Mouse (Mus musculus): ENCODE results near the gene Anxa2. TPM values are rescaled to one million over a fixed set of nuclear protein-coding genes. Genes with fewer than 3 reads are reported as not detected.

The Anxa2 gene
- 10 to 100 TPM; 12.0 to 19.0 (median 15.6) TPM for total RNA-seq (2022)

DNA sequence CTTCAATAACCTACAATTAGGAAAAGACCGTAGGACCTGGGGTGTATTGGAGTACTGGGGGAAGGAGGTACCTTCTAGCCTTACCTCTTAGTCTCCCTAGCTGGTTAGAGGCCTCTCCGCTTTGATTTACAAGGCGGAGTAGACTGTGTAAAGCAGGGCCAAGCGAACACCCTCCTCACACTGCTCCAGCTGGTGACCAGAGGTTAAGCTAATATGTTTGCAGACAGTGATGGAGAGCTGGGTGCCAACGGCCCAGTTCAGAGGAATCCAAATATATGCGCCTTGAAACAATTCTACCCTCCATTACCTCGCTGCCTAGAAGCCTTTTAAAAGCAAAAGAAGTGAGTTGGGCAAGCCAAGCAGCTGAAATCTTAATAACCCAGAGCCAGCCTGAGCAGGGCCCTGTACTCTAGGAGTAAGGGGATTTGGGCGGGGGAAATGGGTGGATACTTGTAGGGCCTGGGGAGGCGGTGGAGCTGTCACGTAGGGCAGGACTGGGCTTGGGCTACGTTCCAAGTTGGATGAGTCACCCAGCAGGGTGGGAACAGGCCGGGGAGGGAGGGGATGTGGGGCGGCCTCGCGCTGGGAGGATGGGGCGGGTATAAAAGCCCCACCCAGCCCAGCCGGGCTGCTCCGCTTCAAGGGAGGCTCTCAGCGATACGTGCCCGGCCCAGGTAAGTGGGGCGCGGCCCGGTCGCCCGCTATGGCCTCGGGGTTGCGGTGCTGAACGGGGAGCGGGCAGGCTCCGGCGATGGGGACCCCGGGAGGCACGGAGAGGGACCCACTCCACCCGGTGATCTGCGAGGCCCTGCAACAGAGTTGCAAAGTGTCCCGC lies at the start of gene Anxa2:
Anxa2 (plus strand) TSS at position 555 of the 835 bp plus-strand sequence.
- no peak for DNase-seq (ENCODE audit: low spot score in 2 of 2)

DNA sequence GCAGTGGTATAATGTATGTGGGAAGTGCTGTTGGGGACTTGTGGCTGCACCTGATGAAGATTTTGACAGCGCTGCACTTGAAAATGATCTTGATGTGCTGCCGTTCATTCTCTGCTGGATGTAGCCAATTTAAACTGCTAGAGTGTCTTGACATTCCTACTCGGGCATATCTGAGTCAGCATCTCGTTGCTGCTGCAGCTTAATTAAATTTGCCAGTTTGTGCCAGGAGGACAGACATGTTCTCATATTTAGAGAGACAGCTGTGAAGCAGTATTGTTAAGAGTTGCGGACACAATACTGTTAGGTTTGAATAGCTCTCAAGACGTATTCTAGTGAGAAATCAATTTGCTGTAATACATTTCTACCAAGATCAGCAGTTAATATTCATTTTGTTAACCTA lies 48.7 kb upstream of the Anxa2 start:
- no peak for DNase-seq (ENCODE audit: low spot score in 2 of 2)

DNA sequence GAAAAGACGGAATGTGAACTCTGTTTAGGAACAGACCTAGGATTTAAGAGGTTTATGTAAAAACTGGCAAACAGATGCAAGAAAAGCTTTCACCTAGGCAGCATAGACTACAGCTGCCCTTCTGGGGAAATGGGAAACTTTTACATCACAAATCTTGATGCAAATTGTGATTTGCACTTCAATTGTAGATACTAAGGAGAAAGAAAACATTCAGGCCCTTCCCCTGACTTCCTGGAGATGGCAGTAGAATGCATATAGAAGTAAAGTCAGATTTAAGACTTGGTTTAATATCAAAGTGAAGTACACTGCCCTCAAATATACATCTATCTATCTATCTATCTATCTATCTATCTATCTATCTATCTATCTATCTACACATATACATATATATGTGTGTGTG lies 33.9 kb upstream of the Anxa2 start:
- DNase-seq (ENCODE audit: low spot score in 2 of 2): no peak

DNA sequence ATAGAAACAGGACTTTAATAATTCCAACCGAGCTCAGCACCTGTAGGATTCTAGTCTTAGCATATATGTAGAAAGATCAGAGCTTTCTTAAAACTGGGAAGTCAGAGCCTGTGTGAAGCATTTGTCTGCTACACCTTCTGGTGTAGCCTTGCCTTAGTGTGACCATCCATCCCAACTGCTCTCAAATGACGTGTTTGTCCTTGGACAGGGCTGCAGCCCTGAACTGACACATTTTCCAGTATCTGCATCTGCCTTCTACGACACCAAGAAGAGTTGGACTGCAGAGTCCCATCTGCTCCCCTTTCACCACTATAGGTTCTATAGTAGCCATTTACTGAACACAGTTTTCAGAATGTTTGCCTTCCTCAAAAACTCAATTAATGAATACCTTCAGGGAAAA lies 22.9 kb upstream of the Anxa2 start:
- no peak for DNase-seq (ENCODE audit: low spot score in 2 of 2)

DNA sequence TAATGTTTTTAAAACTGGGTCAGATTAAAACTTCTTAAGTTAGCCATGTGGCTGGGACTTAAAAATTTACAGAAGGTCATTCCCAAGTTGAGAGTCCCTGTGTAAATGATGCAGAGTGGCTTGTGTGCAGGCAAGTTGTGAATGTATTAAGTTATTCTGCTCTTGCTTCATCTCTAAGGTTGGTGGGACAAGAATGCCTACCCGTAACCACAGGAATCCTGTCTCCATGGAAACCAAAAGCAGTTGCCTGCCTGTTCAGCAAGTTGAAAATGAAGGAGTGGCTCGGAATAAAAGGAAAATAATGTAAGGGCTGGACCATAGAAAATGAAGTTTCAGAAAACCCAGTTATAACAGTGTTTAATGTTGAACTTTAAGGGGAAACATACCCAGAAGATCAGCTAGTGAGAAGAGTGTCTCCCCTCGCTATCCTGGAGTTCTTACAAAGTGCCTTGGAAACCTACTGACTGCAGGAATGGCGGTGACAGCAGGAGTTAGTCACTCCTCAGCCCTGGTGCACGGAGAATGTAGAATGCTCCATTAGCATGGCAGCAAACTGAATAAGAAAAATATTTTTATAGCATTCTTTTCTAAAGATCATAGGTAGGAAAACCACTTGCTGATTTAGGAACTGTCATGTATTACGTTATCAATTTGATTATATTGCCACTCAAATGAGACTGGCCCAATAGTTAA lies 21.4 kb upstream of the Anxa2 start:
- DNase-seq (ENCODE audit: low spot score in 2 of 2): no peak

DNA sequence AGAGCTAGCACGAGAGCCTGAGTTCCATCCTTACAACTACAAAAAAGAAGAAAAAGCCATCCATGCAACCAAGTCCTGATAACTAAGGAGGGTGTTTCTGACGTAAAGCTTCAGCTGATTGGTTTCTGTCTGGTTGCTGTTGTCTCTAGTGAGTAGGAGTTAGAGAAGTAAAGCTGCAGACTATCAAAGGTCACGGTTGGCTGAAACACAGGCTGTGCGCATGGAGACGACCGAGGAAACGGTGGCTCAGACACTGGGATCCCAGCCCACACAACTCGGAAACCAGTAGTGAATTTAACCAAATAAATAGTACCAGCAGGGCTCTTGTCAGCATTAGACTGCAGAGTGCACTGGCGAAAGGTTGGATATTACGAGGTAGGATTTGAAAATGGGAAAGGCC lies 18.2 kb upstream of the Anxa2 start:
- DNase-seq (ENCODE audit: low spot score in 2 of 2): no peak

DNA sequence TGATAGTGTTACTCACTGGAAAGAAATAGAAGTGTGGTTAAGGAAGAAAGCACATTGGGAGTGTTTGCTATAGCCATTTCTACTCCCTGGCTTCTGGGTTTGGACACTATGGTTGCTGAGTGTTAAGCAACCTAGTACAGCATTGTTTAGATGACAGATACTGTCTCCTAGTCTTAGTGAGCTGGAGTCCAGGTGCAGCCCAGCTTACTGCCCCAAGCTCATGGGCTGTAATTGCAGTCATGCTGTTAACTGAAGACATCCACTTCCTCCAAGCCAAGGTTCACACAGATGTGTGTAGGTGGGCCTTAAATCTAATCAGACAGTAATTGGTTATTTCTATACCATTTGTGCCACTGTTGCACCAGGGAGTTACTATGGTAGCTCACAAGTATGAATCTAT lies 17.8 kb upstream of the Anxa2 start:
- DNase-seq (ENCODE audit: low spot score in 2 of 2): no peak

DNA sequence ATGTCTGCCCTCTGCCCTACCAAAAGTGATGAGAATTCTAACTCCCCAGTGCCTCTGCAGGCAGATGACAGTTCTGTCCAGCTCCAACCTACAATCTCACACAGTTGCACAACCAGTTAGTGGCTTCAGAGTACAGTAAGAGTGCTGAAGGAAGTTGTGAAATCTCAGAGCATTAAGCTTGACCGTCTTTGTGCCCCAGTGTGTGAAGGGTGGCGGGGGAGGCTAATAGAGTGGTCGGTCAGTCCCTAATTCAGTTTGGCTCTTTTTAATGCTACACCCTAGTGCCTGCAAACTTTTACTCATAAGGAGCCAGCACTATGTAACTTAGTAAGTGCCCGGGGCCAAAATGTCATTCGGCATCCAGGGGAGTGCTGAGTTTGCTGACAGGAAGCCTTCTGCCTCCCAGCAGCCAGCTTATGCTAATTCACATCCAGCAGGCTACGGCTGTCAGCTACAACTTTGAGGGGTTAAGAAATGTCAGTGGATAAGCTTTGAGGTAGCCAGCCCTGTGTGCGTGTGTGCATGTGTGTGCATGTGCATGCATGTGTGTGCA lies 13.5 kb upstream of the Anxa2 start:
- DNase-seq (ENCODE audit: low spot score in 2 of 2): no peak

DNA sequence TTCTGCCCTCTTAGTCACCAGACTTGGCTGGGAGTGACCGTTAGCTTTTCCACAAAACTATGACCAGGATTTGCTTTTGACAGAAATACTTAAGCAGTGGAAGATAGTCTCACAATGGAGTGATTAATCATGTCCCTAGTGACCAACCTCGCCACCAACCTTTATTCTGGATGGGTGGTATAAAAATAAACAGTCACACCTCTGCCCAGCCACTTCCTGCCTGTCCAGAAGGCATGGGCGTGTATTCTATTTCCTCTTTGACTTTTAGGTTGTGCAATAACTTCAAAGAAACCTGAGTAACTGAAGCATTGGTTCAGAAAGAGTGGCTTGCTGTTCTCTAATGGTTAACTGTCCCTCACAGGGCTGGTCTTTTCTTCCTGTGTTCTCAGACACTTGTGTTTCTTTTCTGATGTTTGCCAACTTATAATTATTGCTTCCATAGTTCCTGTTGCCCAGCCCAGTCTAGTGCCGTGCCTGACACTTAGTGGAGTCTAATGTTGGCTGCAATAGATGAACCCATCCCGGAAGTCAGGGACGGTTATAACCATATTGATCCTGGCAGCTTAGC lies 10.9 kb upstream of the Anxa2 start:
- DNase-seq (ENCODE audit: low spot score in 2 of 2): no peak

DNA sequence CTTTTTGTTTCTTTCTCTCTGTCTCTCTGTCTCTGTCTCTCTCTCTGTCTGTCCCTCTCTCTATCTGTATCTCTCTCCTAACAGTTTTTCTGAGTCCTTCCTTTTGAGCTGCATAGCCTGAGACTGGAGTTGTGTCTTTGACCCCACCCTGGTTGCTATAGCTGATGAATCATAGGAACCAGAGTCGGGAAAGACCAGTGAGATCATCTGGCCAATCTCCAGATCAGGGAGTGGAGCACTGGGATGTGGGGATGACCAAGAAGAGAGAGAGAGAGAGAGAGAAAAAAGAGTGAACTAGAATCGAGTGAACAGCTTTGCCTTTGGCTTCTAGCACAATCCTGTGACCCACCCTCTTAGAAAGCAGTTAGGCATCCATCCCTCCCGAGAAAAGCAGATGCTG lies 10.2 kb upstream of the Anxa2 start:
- no peak for DNase-seq (ENCODE audit: low spot score in 2 of 2)

DNA sequence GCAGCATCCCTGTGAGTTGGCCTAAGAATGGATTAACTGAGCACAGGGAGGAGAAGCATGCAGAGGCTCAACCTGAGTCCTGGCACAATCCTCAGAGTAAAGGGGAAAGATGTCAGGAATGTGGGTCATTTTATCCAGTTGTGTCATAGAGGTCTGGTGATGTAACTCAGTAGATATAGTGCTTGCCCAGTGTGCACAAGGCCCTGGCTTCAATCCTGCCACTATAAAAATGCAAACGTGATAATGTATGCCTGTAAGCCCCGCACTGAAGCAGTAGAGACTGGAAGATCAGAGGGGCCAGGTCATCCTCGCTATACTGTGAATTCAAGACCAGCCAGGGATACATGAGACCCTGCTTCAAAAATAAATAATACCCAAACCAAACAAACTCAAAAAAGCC lies 4.6 kb upstream of the Anxa2 start:
- no peak for DNase-seq (ENCODE audit: low spot score in 2 of 2)

DNA sequence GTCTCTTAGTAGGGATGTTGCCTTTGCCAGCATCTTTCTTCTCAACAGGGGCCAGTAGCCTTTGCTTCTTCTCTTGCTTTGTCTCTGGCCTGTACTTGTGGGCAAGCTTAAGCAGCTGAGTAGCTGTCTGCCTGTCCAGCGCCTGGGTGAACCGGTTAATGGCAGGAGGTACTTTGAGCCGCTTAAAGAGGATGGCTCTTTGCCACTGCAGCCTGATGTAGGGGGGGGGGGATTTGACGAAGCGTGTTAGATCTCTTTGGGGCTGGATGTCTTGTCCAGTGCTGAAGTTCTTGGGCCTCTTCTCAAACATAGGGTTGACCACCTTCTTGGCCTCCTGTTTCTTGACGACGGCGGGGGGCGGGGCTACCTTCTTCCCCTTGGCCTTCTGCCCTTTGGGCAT lies 2.8 kb upstream of the Anxa2 start:
- DNase-seq (ENCODE audit: low spot score in 2 of 2): no peak

DNA sequence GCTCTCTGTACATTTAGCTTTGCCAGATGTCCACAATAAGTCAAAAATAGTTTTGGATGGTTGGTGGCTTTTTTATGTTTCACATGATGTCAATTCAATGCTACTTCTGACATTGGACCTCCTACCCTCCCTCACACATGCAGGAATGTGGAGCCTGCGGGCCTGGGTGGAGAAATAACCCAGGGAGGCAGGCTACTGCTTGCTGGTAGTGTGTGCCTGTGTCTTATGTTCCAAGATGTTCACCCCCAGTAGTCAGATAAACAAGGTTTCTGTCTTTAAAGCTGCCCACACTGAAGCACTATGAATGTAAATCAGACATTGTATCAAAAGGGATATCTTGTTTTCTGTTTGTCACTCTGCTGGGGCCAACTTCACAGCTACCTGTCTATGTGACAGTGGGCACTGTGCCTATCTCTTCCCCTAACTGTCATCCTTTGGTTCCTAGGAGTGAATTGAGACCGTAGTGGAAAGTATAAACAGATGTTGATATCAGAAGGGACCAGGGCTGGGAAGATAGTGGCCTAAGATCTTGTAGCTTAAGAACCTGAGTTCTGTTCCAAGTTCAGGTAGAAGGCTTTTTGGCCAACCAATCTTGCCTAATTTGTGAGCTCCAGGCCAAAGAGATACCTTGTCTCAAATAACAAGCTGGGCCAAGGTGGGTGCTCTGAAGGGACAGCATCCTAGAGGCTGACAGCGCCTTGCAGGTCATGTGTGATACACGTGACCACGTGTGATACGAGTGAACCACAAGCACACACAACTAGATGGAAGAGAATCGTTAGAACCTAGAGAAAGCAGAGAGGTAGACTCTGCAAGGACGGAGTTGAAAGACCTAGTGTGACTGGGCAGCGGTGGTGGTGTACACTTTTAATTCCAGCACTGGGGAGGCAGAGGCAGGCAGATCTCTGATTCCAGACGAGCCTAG lies 1.3 kb upstream of the Anxa2 start:
- no peak for DNase-seq (ENCODE audit: low spot score in 2 of 2)

DNA sequence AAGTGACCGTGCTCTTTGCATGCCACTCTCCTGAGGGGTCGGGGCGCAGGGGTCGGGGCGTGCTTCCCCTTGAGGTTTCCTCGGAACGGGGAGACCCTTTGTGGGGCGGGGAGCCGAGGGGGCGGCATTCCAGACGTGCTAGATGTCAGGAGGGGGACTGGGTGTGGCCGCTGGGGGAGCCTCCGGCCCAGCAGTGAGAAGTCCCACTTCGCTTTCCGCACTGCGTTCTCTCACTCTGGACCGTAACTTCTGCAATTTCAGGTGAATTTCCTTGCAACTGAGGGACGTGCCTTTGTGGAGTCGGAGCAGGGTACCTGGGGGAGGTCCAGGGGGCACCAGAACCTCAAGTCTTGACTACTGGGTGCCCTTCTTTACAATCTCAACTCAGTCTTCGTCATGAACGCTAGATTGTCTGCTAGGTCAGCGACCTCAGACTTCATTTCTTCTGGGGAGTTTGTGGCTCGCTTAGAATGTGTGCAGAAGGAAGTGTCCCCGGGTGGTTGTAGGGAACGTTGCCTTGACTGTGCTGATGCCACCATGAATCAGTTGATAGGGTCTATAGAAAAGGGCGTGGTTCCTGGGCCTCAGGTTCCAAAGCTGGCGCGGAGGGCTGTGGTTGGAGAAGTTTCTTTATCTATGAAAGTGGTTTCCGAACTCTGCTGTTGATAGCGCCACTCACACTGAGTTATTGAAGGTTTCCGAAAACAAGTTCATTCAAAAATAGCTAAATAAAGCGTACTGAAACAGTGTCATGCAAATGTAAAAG lies 664 bp downstream of the Anxa2 start:
- DNase-seq (ENCODE audit: low spot score in 2 of 2): no peak

DNA sequence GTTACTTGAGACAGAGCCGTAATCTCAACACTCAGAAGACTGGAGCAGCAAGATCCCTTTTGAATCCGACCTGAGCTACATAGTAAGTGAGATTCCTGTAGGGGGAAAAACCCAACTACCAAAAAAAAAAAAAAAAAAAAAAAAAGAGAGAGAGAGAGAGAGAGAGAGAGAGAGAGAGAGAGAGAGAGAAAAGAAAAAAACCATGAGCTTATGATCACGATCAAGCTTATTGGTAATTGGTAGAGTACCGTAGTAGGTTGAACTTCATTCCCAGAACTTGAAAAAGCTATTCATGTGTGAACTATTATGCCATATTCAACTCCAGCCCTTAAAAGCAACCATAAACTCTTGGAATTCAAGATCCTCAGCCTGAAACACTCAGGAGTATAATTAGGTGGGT lies 1.3 kb downstream of the Anxa2 start:
- no peak for DNase-seq (ENCODE audit: low spot score in 2 of 2)

DNA sequence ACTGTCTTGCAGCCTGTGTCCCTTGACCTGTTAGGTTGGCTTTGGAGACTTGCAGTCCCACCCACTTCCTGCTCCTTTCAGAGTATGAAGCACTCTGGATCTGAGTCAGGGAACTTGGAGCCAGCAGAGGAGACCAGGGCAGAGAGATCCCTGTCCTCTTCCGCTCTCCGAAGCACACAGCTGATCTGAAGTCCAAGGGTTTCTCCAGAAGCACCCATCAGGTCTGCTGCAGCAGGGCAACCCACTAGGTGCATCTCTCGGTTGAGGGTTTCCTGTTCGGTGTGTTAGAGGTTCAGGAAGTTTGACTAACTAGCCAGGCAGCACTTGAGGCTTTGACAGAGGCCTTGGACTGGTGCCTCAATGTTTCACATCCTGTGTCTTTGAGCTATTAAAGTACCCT lies 2.0 kb downstream of the Anxa2 start:
- DNase-seq (ENCODE audit: low spot score in 2 of 2): no peak

DNA sequence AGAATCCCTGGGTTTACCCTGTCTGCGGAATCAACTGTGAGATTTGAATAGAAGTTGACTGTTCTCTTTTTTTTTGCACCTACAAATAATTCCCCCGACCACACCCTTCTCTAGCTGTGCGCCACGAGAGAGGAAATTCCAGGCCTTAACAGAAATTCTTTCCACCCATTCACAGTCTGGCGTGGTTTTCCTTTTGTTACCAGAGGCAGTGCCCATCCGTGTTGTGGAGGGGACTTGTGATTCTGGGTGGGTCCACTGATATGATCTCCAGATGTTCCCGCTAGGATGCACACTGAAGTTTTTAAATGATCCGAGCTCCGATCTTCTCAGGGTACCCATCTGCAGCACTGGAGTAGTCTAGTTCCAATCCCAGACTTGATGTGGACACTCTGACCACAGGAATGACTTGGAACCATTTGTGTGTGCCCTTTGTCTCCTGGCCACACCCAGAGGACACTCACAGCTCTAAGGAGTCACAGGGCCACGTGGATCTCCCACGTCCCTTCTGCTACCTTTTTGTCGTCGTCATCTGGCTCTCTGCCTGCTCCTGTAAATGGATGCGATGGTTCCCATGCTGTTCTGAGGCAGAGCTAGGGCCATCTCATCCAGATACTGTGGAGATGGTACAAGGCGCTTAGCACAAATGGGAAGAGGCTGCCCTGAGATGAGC lies 3.1 kb downstream of the Anxa2 start:
- no peak for DNase-seq (ENCODE audit: low spot score in 2 of 2)

DNA sequence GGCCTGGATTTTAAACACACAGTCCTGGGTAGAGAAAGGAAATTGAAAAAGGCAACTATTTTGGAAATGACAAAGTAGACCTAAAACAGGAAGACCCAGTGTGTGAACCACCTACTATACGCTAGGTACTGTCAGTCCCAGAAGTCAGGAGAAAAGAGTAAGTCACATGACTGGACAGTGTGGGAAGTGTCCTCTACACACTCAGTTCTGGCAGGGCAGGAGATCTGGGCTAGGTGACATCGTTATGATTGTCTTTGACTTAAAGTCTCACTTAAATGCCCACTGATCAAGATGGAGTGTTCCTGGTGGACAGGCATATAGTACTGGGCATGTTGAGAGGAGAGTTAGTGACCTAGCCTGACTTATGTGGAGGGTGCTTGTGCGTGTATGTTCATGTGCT lies 3.7 kb downstream of the Anxa2 start:
- no peak for DNase-seq (ENCODE audit: low spot score in 2 of 2)

DNA sequence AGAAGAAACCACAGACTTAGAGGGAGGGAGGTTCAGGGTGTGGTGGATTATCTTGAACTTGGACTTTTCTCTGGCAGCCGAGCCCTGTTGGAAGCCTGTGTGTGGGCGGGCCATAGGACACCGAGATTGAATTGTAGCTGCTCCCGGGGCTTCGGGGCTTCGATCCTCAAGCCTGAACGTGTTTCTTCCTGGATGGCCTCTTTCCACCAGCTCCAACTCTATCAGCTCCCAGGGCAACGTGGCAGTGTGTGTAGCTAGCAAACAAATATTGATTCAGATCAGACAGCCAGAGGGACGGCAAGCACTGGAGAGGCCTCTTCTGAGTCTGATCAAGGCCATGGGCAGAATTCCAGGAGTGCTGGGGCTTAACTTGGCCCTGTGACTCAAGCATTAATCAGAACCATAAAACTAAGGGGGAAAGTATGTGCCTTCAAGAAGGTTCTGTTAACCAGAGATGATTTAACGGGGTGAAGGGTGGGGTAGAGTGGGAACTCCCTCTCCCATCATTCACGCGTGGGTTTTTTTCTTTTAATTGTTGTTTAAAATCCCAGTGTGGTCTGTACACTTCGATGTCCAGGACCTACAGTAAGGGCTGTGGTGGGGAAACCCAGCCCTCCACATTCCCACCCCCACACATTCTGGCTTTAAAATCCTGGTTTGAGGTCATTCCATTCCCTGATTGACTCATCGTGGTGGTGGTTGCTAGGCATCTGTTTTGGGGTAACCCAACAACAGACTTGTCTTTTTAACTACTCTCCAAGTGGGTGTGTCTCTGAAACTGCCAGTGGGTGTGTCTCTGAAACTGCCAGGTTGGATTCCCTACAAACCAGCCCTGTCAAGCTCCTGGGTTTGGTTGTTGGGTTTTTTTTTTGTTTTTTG lies 4.6 kb downstream of the Anxa2 start:
- no peak for DNase-seq (ENCODE audit: low spot score in 2 of 2)
